Mouse (Mus musculus) inflammation-experienced regulatory T-cells, adult 6 months (primary cell): ENCODE results near the gene Rdh16. TPM values are rescaled to one million over a fixed set of nuclear protein-coding genes. Genes with fewer than 3 reads are reported as not detected.
A peak's percentile ranks its signal among the peaks of the same experiment; 100 is the strongest.
"Not testable (repeated sequence)": the region's sequence is repeated elsewhere in the genome, so short reads cannot be mapped to it uniquely, and the experiment has no call there.

Experiments used
- ATAC-seq: one replicate; pipeline ENCODE4 v1.8.0; 2017
- polyA plus RNA-seq, 3 experiments: library from polyadenylated mRNA; unstranded; fragments of 100-300 nt; shearing (Covaris generic); gene quantifications; one replicate each; pipeline ENCODE4 v1.2.1; 2017

The Rdh16 gene
- not detected for polyA plus RNA-seq

DNA sequence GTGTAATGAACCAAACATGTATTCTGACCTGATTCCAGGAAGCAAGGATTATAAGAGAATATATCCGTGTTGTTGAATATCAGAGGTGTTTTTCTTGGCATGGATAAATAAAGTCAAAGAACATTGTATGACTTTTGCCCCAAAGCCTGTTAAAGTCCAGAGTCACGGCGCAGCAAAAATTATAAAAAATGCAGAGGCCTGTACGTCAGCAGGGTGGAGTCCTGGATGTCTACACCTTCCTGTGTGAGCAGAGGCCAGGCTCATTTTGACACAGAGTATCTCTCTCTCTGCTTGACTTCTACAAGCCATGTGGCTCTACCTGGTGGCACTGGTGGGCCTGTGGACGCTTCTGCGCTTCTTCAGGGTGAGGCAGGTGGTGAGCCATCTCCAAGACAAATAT lies at the start of gene Rdh16:
TSS of gene Rdh16 (plus strand) at position 262 of the 400 bp plus-strand sequence.
- ATAC-seq = no peak

DNA sequence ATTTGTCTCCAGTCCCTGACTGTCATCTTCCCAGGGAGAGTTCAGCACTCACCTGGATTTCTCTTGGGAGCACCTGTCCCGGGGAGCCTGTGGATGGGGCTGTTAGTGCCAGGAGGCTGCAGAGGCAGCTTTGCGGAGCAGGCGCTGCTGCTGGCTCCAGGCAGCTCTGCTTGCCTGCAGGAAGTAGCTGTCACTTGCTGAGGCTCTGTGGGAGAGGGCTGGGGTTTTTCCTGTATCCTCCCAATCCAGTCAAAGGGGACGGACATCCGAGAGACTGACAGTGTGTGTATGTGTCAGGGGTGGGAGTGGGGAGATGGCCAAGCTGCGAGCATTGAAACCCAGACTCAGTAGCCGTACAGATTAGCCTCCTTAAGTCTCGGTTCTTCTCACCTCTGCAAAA lies 49.4 kb upstream of the Rdh16 start, which contains the start of gene Gpr182:
TSS of gene Gpr182 (minus strand) at position 185 of the 400 bp plus-strand sequence.
- no peak for ATAC-seq

DNA sequence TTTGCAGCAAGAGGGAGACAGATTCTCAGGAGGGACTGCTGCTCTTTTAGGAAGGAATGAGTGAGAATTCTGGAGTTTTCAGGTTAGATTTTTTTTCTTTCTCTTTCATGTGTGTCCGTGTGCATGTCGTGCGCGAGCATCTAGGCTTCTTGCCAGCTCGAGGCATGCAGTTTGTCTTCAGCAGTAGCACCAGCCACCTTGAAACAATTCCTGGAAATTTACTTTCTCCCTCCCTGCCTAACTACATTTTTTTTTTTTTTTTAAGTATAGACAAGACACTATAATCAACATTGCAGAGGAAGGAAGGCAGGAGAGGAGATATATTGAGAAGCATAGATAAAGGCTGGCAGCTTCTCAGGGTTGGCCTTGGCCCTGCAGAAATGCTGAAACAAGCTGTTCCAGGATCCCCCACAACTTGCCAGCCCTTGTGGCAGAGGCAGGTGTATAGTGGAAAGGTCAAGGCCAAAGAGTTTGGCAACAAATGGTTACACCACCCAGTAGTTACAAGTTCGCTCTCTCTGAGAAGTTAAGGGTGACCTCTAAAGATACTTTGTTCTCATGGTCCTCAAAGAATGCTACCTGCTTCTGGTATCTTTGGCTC lies 46.3 kb upstream of the Rdh16 start:
- no peak for ATAC-seq

GRCm38 (mm10) chr10:127755246-127755645 lies 45.7 kb upstream of the Rdh16 start:
- ATAC-seq = no peak

DNA sequence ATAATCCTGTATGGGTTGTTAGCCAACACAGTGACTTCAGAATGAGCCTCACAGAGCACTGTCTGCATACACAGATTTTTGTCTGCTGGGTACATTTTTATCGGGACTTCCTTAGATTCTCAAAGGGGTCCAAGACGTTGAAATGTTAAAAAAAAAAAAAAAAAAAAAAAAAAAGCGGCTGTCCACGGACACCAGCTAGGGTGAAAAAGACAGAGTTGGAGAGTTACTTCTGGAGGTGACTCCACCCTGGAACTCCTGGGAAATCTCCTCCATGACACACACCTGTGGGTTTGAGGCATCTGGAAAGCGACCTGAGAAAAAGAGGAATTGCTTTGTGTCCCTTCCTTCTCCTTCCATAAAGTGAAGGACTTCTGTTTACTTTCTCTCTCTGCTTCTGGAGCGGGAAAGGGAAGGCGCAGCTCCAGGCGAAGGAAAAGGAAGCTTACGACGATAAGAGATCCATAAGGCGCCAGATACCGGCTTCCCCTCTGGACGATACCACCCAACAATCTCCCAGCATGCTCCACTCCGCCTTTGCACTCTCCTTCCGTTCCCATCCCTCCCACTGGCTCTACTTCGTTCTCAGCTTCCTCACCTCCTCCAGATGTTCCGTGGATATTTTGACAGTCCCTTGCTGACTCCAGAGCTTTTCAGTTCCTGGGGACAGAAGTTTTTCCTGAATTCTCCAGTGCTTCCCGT lies 45.0 kb upstream of the Rdh16 start:
- no peak for ATAC-seq

- peak; percentile 75 for ATAC-seq
Measured at GRCm38 (mm10) chr10:127759181-127760110, 41.5 kb upstream of the Rdh16 start, which contains the start of the genes Rdh1 and Rdh16f1. Rdh1 (plus strand) TSS chr10:127759721. Rdh16f1 (plus strand) TSS chr10:127759787.

DNA sequence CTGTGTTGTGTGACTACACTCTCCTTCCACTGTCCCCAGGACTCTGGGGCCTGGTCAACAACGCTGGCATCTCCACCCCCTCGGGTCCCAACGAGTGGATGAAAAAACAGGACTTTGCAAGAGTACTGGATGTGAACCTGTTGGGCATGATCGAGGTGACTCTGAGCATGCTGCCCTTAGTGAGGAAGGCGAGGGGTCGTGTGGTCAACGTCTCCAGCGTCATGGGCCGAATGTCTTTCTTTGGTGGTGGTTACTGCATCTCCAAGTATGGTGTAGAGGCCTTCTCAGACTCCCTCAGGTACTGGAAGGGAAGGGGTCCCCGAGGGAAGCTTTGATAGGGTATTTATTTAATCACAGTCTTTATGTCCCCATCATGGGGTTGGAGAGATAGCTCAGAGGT lies 38.0 kb upstream of the Rdh16 start:
- not testable (repeated sequence) for ATAC-seq

DNA sequence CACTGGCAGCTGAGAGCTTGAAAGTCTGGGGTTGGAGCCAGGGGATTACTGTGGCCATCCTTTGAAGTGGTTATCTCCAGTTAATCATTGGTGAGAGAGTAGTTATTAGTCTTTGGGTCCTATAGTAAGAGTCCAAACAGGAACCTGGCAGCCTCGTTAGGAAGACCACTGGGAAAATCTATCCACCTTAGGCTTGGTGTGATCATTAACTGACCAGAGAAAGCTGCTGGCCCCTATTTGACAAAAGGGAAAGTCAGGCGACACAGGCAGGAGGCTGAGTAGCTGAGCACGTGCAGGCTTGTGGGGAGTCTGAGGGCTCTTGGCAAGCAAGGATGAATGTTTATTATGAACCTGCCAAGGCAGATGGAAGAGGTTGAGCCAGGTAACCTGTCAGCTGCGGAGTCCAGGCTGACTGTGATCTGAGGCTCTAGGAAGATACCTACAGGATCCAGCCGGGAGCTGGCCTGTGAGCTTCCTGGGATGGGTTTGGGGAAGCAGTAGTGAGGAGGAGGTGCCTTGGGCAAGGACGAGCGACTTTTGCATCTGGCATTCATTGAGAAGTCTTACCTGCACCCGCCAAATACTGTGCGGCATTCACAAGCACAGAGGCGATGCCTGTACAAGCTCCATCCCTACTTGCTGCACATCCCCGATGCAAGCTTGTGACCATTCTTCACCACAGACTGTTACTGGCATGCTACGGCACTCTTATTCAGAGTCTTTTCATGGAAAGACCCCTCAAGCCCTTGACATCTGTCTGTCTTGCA lies 36.9 kb upstream of the Rdh16 start:
- ATAC-seq = no peak

- ATAC-seq = no peak
Measured at GRCm38 (mm10) chr10:127766564-127766963, 34.4 kb upstream of the Rdh16 start.

GRCm38 (mm10) chr10:127776011-127776410 lies 24.9 kb upstream of the Rdh16 start, which contains the start of gene Rdh9:
Rdh9 (plus strand) TSS chr10:127776386.
- no peak for ATAC-seq

GRCm38 (mm10) chr10:127782321-127782720 lies 18.6 kb upstream of the Rdh16 start:
- not testable (repeated sequence) for ATAC-seq

DNA sequence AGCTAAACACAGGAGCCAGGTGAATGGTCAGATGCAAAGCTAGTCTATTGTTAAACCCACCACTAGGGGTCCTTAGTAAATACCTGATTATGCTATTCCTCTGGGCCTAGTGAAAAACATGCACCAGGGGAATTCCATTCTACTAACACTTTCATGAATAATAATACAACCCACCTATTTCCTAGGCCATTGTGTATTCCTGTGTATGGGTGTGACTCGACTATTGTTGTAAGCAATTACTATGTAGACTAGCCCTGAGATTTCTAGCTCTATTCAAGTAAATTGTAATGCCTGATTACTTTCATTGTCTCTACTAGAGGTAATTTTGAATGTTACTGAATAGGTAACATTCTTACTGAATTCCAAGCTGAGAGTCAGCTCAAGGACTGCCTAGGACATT lies 15.5 kb upstream of the Rdh16 start:
- ATAC-seq = not testable (repeated sequence)

DNA sequence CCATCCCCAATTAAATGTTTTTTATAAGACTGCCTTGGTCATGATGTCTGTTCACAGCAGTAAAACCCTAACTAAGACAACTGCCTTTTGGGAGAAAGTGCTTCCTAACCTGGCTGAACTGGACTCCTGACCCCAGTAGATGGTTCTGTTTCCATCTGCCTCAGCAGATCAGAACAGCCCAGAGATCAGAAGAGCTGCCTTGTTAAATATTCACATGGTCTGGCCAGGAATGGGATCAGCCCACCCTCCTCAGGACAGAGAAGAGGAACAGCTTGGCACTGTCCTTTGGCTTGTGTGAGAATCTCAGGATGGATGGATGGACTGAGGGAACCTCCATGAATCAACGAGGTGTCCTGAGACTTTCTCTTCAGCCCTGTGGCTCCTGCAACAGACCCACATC lies 1.7 kb upstream of the Rdh16 start:
- ATAC-seq = no peak

- ATAC-seq = no peak
Measured at GRCm38 (mm10) chr10:127801612-127802011, 660 bp downstream of the Rdh16 start.

DNA sequence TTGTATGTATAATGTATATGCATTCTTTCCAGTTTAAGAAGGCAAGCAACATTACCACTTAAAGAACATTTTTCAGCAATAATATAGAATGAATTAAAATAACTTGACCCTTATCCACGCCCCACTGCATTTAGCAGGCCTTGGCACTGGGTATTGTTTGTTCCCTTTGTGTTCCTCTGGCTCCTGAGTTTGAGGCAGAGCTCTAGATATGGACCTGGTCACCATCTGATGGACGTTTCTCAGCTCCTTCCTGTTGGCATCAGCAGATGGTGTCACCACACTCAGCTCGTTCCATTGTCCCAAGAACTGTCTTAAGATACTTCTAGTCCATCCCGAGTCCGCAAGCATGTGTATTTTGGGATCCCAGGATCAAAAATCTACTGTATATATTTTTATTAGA lies 1.3 kb downstream of the Rdh16 start:
- no peak for ATAC-seq

GRCm38 (mm10) chr10:127804416-127804815 lies 3.5 kb downstream of the Rdh16 start:
- ATAC-seq = no peak

GRCm38 (mm10) chr10:127815888-127816287 lies 14.9 kb downstream of the Rdh16 start:
- no peak for ATAC-seq

GRCm38 (mm10) chr10:127817268-127817910 lies 16.4 kb downstream of the Rdh16 start:
- not testable (repeated sequence) for ATAC-seq

DNA sequence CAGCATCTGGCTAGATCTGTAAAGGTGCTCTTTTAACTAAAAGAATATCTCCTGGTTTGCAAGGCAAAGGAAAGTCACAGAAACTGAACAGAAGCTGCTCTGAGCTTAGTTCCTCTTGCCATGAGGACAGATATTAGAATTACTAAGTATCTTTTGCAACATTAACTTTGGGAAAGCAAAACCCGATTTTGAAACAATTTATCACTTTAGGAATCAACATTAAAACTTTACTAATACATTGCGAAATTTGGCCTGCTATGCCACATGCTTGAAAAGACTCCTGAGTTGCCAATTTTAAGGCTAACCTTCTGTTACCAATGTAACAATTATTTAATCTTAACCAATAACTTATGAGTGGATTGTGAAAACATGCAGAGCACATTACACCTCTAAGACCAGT lies 20.9 kb downstream of the Rdh16 start:
- not testable (repeated sequence) for ATAC-seq

GRCm38 (mm10) chr10:127825386-127825785 lies 24.4 kb downstream of the Rdh16 start:
- no peak for ATAC-seq

GRCm38 (mm10) chr10:127829121-127829520 lies 28.2 kb downstream of the Rdh16 start:
- no peak for ATAC-seq

GRCm38 (mm10) chr10:127834186-127834585 lies 33.2 kb downstream of the Rdh16 start:
- not testable (repeated sequence) for ATAC-seq
